Mouse (Mus musculus): ENCODE data around the gene Hoxc8.

The Hoxc8 gene

DNA sequence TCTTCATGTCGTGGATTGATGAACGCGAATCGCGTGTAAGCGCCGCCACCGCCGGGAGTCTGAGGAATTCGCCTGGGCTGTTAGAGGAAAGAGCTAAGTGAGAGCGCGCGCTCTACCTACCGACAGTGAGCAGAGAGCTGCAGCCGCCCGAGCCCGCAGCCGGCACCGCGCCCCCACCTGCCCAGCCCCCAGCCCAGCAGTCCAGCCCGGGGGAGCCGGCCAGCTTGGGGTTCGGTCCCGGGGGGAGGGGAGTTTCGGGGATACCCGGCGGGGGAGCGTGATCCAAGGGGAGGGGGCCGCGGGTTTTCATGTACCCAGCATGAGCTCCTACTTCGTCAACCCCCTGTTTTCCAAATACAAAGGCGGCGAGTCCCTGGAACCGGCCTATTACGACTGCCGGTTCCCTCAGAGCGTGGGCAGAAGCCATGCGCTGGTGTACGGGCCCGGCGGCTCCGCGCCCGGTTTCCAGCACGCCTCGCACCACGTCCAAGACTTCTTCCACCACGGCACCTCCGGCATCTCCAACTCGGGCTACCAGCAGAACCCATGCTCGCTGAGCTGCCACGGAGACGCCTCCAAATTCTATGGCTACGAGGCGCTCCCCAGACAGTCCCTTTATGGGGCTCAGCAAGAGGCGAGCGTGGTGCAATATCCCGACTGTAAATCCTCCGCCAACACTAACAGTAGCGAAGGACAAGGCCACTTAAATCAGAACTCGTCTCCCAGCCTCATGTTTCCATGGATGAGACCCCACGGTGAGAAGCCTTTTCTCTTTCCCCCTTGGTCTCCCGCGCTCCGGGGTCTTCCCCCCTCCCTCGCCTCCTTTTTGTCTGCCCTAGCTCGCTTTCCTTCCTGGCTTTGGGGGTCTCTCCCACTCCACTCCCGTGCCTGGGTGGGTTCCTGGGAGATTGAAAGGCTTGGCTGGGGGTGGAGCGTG lies at the start of gene Hoxc8:
Gene Hoxc8, plus strand, starts transcription at position 147 of the 937 bp plus-strand sequence.
- DNase-seq (ENCODE audit: low spot score in 2 of 2), result no peak

DNA sequence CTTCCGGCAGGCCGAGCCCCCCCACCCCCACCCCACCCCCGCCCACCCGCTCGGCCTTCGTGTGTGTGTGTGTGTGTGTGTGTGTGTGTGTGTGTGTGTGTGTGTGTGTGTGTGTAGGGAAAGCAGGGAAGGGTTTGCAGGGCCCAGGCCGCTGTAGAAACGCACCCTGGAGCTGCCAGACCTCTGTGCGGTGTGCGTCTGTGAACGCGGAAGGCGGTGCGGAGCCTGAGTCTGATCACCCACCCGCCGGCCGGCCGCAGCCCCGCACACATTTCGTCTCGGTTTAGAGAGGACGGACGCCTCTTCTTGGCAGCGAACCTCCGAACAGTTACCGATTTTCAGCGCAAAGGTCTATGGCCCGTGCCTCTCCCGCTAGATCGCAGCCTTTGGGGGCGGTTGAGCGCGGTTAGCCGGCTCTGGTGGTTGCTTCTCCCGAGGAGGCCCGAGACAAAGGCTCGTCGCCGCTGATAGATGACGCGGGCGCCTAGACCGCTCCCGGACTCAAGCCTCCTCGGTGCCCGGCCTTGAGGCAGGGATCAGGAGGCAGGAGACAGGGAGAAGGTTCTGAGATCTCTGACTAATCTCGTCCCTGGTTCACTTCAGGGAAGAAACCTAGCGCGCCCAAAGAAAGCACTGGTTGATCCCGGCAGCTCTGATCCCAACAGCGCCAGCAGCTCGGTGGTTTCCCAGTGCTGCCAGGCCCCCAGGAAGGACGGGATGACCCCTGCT lies 47.5 kb upstream of the Hoxc8 start:
- DNase-seq (ENCODE audit: low spot score in 2 of 2), result no peak

DNA sequence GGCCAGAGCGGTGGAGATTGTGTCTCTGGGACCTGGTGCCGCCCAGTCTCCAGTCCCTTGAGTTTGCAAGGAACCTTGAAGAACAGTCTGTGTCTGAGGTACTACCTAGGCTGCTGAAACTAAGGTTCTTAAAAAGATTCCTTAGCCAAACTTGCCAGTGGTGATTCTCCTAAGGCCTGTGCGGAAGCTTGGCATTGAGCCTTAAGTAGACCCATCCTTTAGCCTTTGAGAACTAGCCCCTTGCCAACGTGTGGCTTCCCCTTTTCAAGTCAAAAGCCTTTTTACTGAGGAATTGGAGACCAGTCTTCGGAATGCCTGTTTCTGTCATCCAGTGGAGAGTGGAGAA lies 47.0 kb upstream of the Hoxc8 start:
- DNase-seq (ENCODE audit: low spot score in 2 of 2), result no peak

DNA sequence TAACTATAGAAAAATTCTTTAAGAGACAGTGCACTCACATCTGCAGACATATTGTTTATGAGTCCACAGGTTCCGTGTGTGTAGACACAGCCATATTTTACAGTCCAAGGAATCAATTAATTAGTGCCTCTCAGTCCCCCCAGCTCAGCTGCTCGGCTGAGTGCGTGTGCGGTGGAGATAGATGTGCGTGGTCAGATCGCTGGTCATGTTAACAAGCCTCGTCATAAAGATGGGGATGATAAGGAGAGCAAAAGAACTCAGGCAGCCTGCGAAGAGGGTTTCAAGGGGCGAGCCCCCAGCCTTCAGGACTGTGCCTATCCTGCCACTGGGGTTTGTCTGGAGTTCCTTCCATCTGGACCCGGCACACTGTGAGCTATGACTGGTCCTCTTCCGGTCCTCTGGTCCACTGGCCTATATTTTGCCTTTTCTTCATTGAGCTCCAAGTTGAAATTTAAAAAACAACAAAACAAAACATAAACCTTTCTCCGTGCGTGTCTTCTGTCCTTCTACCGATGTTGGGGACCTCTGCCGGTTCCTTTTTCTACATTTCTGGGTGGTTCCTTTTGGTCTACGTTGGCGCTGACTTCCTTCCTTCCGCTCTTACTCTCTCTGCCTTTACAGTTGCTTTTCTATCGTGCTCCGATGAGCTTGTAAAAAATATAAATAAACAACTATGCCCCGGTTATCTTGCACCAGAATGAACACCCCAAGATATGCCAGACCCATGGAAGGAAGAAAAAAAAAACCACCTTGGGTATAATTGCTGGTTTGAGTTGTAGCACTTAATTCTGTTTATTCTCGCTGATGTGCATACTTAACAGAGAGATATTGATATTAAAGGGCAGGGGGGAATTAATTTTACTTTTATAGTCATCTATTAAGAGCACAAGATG lies 45.0 kb upstream of the Hoxc8 start:
- no peak for DNase-seq (ENCODE audit: low spot score in 2 of 2)

DNA sequence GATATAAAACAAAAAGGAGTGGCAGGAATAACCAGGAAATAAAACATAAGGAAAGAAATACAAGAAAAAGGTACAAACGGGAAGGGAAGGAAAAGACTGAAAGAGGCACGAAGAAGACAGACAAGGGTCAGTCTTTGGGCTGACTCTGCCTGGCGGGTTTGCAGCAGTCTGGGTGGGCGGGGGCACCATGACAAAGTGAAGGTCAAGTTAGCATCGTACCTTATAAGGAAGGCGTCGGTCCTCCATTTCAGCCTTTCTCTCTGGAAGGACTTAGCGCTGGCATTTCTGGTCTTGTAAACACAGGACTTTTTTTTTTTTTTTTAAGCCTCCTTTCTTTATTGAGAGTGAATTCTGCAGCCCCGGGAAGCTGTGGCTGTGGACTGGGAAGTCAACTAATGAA lies 43.1 kb upstream of the Hoxc8 start:
- DNase-seq (ENCODE audit: low spot score in 2 of 2), result no peak

DNA sequence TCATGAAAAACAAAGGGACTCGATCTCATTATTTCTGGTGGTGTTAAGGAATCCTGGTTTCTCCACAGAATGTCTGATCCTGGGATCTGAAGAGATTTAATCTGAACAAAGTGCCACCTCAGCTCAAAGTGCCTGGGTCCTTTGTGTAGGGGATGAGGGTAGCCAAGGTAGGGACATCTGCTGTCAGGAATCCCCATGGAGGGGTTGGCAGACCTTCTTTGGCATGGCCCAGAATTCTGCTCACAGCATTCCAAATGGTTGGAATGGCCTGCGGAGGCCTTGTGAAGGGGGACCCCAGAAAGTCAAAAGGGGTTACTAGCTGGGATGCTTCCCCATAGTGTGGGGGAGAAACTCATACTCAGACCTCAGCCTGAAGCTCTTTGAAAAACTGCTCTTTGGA lies 41.6 kb upstream of the Hoxc8 start:
- DNase-seq (ENCODE audit: low spot score in 2 of 2), result no peak

DNA sequence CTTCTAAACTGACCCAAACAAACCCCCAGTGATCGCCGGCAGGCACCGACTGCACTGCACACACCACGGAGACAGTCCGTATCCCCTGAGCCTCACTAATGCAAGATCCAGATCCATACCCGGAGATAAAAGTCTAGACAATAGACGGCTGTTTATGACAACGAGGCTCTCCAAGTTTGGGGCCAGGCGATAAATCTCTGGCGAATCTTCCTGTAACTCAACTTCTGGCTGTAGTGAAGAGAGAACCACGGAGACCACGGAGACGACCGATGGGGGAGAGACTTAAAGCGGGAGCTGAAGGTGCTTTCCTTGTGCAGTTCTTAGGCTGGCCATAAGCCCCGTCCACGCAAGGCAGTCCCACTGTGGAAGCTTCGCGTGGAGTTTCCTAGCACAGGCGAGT lies 40.7 kb upstream of the Hoxc8 start:
- DNase-seq (ENCODE audit: low spot score in 2 of 2), result no peak

DNA sequence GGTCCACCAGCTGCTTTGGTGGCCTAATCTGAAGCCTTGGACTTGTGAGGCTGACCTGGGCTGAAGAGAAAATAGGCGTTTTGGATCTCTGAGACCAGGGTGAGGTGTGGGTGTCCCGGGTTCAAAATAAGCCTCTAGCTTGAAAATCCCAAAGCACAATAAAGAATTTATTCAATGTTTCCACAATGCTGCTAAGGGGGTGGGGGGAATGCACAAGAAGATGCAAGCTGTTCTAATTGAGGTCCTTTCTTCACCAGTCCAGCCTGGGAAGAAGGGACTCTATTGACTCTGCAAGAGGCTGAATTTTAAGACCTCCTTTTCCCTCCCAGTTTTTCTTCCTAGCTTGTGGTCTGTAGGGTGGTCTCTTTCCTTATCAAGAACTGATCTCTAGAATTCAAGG lies 39.5 kb upstream of the Hoxc8 start:
- no peak for DNase-seq (ENCODE audit: low spot score in 2 of 2)

DNA sequence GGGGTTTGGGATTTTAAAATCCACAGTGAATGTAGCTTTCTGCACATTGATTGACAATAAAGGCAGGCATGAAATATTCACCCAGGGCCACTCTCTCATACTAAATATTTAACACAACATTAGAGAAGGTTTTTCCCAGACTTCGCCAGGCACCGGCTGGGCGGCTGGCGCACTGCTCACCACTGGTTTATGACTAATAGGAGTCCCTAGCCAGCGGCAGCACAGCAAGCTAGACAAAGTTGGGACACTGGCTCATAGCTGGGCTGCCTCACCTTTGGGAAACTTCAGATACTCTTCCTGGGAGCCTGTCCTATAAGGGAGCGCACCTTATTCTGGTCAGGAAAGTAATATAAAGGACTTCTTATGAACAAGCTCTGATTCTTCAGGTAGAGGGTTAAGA lies 36.8 kb upstream of the Hoxc8 start:
- DNase-seq (ENCODE audit: low spot score in 2 of 2), result no peak

DNA sequence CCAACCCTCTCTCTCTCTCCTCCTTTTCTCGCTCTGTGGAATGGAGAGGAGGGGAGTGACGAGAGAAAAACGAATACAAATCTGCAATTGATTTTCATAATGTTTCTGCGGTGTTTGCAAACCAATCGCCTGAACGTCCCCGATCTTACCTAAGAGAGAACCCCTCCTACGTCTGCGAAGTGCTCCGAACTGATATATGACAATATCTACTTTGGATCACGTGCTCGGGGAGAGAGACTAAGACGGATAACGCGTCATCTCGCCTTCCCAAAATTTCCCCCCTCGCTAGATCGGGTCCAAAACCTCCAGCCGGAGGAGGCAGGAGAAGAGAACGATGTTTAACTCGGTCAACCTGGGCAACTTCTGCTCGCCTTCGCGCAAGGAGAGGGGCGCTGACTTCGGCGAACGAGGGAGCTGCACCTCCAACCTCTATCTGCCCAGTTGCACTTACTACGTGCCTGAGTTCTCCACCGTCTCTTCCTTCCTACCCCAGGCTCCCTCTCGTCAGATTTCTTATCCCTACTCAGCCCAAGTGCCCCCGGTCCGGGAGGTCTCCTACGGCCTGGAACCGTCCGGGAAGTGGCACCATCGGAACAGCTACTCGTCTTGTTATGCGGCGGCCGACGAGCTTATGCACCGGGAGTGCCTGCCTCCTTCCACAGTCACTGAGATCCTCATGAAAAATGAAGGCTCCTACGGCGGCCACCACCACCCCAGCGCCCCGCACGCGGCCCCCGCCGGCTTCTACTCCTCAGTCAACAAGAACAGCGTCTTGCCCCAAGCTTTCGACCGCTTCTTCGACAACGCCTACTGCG lies 36.0 kb upstream of the Hoxc8 start, which contains the start of gene Hoxc11:
Gene Hoxc11, plus strand, starts transcription at position 236 of the 815 bp plus-strand sequence.
- no peak for DNase-seq (ENCODE audit: low spot score in 2 of 2)

DNA sequence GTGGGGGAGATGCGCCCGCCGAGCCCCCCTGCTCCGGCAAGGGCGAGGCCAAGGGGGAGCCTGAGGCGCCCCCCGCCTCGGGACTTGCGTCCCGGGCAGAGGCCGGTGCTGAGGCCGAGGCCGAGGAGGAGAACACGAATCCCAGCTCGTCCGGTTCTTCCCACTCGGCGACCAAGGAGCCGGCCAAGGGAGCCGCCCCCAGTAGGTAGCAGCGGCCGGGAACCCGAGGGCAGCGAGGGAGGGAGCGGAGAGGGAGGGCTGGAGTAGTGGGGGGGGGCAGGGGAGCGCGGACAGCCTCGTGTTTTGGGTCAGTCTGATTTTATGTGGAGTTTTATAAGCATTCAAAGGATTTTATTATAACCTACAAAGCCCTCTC lies 35.4 kb upstream of the Hoxc8 start:
- no peak for DNase-seq (ENCODE audit: low spot score in 2 of 2)

DNA sequence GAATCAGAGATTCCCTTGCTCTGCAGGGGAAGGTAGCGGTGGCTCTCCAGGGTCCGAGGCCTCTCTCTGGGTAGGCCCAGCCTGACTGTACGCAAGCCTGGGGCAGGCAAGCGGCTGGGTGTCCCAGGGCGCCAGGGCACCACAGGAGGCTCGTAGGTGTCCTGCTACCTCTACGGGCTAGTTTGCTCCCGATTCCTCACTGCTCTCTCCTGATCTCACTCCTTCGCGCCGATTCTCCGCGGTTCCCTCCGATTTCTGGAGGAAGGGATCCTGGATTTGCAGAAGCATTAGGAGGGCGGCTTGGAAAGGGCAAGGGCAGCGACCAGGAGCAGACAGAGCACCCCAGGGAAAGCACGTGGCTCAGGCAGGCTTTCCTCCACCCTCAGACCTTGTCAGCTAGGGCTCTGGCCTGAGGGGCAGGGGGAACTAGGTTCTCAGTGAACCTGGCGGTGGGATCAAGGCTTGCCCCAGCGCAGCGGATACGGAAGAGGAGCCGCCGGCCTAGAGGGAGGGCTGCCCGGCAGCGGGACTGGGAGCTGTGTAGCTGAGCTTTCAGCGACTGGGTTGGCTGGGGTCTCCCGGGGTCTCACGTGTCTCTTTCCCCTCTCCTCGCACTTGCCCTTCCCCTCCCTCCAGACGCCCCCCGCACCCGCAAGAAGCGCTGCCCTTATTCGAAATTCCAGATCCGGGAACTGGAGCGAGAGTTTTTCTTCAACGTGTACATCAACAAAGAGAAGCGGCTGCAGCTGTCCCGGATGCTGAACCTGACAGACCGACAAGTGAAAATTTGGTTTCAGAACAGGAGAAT lies 34.4 kb upstream of the Hoxc8 start:
- no peak for DNase-seq (ENCODE audit: low spot score in 2 of 2)

DNA sequence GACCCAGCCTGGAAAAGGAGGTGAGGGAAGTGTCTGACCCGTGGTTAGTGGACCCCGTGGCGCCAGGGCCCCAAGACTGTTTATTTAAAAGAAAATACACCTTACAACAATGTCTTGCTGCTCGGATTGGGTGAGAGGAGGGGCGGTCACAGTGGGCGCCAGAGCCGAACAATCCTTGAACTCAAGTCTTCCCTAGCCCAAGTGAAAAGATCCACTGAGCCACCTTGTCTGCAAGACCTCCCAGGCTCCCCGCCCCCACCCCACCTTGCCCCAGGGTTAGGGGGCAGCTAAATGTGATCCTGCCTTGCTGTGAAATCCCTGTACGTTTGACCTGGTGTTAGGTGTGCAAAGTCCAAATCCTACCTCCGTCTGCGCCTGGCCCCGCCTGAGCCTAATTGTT lies 33.5 kb upstream of the Hoxc8 start:
- DNase-seq (ENCODE audit: low spot score in 2 of 2), result no peak

DNA sequence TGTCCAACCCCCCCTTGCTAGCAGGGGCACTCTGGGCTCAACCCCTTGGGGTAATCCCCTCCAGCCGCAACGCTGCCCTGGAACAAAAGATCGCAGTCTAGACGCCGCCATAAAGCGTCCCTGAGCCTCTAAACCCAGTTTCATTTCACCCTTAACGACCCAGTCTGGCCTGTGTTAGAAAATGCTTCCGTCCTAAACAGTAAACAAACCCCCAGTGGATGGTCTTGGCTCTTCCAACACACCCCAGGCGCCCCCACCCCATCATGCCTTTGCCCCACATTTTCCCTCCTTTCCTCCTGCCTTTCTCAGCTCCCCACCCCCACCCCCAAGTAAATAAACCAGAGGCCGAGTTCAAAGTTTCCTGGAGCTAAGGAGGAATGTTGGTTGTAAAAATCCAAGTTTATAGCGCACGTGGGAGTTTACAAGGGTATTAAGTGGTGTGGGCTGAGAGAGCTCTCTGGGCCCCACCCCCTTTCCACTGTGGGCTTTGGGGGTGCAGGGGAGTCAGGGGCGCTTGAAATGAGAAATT lies 30.7 kb upstream of the Hoxc8 start:
- no peak for DNase-seq (ENCODE audit: low spot score in 2 of 2)

DNA sequence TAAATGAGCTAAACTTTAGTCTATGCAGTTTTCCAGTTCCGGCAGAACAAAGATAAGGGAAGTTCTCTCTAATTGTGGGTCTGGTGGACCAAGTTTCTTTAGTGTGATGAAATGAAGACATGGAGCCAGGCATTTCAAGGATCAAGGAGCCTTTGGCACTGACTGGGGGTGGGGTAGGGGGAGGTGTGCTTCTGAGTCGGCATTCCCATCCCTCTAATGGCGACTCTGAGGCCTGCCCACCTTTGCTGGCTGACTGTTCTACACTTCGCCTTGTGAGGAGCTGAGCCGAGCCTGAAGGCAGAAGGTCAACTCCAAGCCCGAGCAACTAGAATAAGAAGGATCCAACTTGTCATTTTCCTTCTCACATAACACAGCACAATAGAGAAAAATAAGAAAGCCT lies 28.7 kb upstream of the Hoxc8 start:
- DNase-seq (ENCODE audit: low spot score in 2 of 2), result no peak

DNA sequence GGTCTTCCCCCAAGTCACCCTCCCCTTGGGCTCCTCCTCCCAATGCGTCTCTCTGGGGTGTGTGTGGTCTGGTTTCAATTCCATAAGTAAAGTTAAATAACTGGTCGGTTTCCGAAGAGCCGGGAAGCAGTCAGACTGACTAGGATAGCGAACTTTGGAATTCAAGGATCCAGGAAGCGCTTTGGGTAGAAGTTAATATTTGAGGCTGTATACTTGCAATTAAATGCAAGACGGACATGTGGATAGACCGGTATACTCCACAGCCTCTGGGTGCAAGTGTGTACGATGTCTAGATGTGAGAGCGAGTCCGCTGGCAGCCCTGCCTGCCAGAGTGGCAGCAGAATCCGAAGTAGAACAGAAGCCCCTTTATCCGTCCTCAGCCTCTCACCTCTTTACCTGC lies 27.9 kb upstream of the Hoxc8 start:
- no peak for DNase-seq (ENCODE audit: low spot score in 2 of 2)

DNA sequence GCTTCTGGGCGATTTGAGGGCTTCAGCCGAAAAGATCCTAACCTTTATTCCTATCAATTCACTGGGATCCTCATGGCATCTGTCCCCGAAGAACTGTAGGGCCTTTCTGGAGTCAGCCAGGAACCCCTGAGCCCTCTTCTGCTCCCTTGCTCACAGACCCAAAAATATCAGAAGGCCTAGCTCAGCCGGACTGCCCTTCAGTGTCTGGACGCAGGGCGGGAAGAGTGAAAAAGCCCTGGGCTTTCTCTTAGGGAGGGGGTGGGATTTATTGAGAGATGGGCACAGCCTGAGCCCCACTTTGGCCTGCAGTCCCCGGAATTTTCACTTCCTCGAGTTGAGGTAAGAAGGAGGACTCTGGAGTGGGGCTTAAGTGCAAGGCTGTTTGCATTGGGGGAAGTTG lies 27.1 kb upstream of the Hoxc8 start:
- no peak for DNase-seq (ENCODE audit: low spot score in 2 of 2)

DNA sequence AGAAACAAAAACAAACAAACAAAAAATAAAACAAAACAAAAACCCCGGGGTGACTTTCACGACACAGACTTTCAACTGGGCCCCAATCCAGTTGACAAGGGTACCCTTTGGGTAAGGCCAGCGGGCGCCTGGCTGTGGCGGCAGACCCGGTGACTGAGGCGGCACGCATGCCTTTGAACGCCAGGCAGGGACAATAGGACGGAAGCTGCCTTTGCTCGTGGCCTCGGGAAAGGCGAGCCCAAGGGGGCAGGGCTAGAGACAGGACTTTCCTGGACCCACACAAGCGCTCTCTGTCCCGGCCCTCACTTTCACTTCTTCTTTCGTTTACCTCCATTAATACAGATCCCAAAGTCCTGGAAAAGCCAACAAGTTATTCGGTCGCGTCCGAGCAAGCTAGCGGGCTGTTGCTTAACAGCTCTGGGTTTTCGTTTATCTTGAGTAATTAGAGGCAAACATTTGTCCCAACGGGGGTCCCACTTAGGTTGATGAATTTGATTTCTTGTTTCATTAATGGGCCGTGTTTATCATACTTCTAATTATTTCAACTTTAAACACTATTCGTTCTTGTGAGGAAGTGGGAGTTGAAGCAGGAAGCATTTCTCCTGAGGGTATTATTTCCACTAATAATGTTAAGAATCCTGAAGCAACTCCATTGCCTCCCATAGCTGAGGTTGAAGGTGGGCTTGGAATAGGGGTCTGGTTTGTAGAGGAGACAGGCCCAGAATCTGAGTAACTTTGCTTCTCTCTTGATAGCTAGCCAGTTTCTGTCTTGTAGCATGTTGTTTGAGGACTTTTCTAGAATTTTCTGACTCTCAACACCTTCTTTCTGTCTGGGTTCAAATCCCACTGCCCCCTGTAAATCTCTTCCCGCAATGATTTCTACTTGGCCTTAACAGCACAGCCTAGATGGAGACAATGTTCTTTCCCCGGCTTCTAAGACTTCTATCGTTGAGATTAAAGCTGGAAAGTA lies 26.5 kb upstream of the Hoxc8 start:
- no peak for DNase-seq (ENCODE audit: low spot score in 2 of 2)

Data from urinary bladder, adult 18-20 months (tissue).